Mouse (Mus musculus) neural tube, embryonic 14.5 days (tissue): ENCODE results near the gene Gigyf1. TPM values are rescaled to one million over a fixed set of nuclear protein-coding genes. Genes with fewer than 3 reads are reported as not detected.

Experiments used
- ATAC-seq: fragments of 200-750 bp; cut with Nextera tagmentation; 2 replicates; pipeline ENCODE4 v1.8.0; 2017; ENCODE audit warnings: low read depth, mild to moderate bottlenecking, moderate TSS enrichment, moderate library complexity
- H3K27ac ChIP-seq: fragments of 300-500 bp; sonication (generic); 2 replicates; pipeline ENCODE4 v1.5.1; 2014; ENCODE audit warnings: low read depth, mild to moderate bottlenecking, control low read depth, low read length, moderate library complexity, mixed read lengths
- H3K27me3 ChIP-seq: fragments of 300-500 bp; sonication (generic); 2 replicates; pipeline ENCODE4 v1.6.1; 2014; ENCODE audit warnings: low read length; ENCODE audit not compliant: control insufficient read depth, insufficient read depth
- H3K36me3 ChIP-seq: fragments of 300-500 bp; sonication (generic); 2 replicates; pipeline ENCODE4 v1.6.1; 2014; ENCODE audit warnings: low read length, mixed read lengths; ENCODE audit not compliant: control insufficient read depth, insufficient read depth
- H3K4me1 ChIP-seq: fragments of 300-500 bp; sonication (generic); 2 replicates; pipeline ENCODE4 v1.6.1; 2014; ENCODE audit warnings: low read length; ENCODE audit not compliant: control insufficient read depth, insufficient read depth
- H3K4me2 ChIP-seq: fragments of 300-500 bp; sonication (generic); 2 replicates; pipeline ENCODE4 v1.6.1; 2014; ENCODE audit warnings: mild to moderate bottlenecking, low read depth, low read length, control low read depth
- H3K4me3 ChIP-seq: fragments of 300-500 bp; sonication (generic); 2 replicates; pipeline ENCODE4 v1.5.1; 2014; ENCODE audit warnings: low read depth, low read length, control low read depth, mixed read lengths
- H3K9ac ChIP-seq: fragments of 300-500 bp; sonication (generic); replicated peaks from 2 replicates; pipeline ENCODE4 v1.6.1; 2014; ENCODE audit warnings: low read depth, mild to moderate bottlenecking, control low read depth, low read length, mixed read lengths
- H3K9me3 ChIP-seq: fragments of 300-500 bp; sonication (generic); 2 replicates; pipeline ENCODE4 v1.6.1; 2016; ENCODE audit warnings: low read length; ENCODE audit not compliant: control insufficient read depth
- whole genome bisulfite sequencing: fragments of 180-500 bp; shearing (Covaris S2); extraction: QIAGEN DNeasy Blood & Tissue Kit; methylation state at CpG from one replicate; pipeline ENCODE4 v1.1.7; 2014; 5-methylcytosine and 5-hydroxymethylcytosine counted together
- polyA plus RNA-seq: library from polyadenylated mRNA; unstranded; fragments of >200 nt; fragmentation: Nextera tagmentation; extraction: Ambion mirVana; gene quantifications from 2 replicates; pipeline ENCODE4 v1.2.1, GENCODE M21; 2014

The Gigyf1 gene
- polyA plus RNA-seq, 1 experiment from 2014 or later: 21.2 TPM

DNA sequence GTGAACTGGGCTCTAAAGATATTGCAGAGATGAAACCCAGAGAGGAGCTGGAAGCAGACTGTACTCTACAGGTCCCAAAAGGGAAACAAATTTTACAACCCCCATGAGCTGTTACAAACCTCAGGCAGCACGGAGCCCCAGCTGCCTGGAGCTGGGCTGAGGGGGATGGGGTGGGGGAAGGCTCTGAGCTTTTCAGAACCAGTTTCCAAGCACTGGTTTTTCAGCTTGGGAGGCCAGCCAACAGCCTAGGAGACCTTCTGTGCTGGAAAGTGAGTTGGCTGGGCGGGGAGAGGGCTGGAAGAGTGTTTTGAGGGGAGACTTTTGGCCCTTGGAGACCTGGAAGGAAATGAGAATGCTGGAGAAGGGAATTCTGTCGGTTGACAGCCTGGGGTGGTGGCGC lies 26.8 kb upstream of the Gigyf1 start:
- no peaks in the 10 kb centered on the region for H3K9me3 ChIP-seq
- no peak overlapping the region for H3K4me2 ChIP-seq
- WGBS: 58% methylated on average over 4 of the region's 4 CpGs
- no peak overlapping the region for H3K4me3 ChIP-seq
- H3K27me3 ChIP-seq: no peaks in the 10 kb centered on the region
- no peak overlapping the region for H3K9ac ChIP-seq
- H3K4me1 ChIP-seq: no peaks in the 10 kb centered on the region
- ATAC-seq: no peak
- H3K27ac ChIP-seq: no peak overlapping the region
- H3K36me3 ChIP-seq: no peaks in the 10 kb centered on the region

DNA sequence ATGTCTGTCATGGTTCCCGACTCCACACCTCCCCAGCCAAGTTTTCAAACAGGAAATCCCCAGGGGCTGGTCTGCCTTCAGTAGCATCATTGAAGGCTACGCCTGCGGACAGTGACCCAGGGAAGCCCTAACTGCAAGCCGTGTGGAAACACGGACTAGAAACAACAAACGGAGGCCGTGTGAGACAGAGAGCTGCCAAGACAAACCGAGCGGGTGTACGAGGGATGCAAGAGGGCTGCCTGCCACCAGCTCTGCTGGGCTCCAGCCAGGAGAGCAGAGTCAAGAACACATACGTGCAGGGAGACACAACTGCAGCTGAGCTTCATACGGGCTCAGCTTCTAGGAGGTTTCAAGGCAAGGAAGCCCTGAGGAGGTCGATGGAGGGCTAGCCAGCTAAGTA lies 24.5 kb upstream of the Gigyf1 start:
- Histone ChIP-seq H3K4me2 (no peak overlapping the region), H3K4me1 (no peaks in the 10 kb centered on the region), H3K4me3 (no peak overlapping the region), H3K27ac (no peak overlapping the region), H3K36me3 (no peaks in the 10 kb centered on the region), H3K9me3 (no peaks in the 10 kb centered on the region), H3K9ac (0 out of 2 replicates have a peak overlapping the region, but pooled peaks have one; percentile 8), H3K27me3 (no peaks in the 10 kb centered on the region)
- ATAC-seq: no peak
- WGBS: 75% methylated on average over 13 of the region's 13 CpGs

DNA sequence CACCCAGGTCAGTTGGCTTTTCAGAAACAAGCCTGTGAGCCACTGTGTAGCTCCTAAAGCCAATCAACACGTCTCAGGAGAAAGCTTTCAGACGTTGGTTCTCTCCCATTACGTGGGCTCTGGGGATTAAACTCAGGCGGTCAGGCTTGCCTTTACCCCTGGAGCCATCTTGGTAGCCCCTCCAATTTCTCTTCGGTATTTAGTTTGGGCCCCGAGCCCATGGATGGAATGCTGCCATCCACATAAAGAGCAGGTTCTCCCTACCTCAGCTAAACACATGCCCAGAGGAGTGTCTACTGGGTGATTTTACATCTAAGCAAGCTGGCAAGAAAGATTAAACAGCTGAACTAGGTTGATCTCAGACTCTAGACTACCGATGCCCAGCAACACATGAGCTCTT lies 18.2 kb upstream of the Gigyf1 start:
- no peaks in the 10 kb centered on the region for H3K36me3 ChIP-seq

DNA sequence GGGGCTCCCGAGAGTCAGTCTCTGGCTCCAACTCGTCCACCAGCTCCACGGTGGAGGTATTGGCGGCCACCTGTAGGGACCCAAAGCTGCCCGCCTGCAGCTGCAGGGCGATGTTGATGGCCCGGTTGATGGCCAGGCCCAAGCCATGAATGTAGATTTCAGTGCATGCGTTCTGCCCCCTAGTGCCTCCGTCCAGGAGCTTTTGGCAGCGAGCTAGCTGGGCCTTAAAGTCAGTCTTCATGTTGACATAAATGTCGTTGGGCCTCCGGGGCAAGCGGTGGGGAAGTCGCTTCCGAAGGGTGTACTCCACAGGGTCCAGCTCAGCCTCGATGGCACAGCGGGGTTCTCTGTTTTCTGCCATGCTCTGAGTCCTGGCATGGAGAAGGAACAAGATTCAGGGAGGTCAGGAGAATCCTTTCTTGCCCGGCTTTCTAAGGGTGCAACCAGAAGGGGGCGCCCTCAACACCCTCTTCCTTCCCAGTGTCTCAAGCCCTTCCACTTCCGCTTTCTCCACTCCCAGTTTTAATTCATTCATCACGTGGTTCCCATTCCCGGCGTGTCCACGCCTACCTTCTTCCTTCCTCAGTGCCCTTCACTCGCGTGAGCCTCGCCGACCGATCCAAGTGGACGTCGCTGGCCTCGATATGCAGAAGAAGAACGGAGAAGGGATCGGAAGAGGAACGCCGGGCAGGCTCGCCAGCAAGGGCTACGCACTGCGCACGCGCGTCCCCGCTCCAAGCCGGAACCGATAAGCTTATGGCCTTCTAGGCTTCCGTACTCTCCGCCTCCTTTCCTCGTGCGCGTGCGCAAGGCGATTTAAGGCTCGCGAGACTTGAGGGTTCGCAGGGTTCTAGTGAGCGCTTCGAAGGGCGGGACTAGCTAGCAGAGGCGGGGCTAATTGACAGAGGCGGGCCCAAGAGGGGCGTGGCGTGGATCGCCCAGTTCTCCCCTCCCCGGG lies 16.4 kb upstream of the Gigyf1 start, which contains the start of gene Pop7:
Gene Pop7, minus strand, starts transcription at position 810 of the 958 bp plus-strand sequence.
- peak; percentile 96 for ATAC-seq

More for the DNA sequence above, 18.2 kb upstream of the Gigyf1 start:
- Histone ChIP-seq H3K9me3 (no peaks in the 10 kb centered on the region), H3K27ac (no peak overlapping the region), H3K4me3 (no peak overlapping the region), H3K4me1 (peaks cover 6% of the 10 kb centered on the region; the same call in 1 of the 2 replicates), H3K27me3 (no peaks in the 10 kb centered on the region), H3K4me2 (no peak overlapping the region), H3K9ac (no peak overlapping the region)
- 92% methylated on average over 7 of the region's 7 CpGs for WGBS
- ATAC-seq: no peak

DNA sequence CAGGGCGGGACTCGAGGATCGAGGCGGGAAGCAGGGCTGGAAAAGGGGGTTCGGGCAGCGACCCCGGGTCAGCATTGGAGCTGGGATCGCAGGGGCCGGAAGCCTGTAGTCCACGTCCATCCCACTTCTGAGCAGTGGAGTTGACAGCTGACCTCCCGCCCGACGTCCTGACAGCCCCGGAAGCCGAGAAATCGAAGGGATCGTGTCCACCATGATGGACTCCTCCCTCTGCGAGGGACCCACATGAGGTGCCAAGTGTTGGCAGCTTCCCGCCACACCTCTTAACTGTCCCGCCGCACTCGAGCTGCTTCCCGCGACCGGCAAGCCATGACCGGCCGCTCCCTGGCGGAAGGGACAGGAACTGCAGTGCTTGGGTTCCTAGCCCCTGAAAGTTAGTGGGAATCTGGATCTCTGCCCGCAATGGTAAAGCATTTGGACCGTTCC lies 15.7 kb upstream of the Gigyf1 start:
- Histone ChIP-seq H3K4me3 (peak overlapping the region; percentile 53), H3K4me1 (peaks cover 6% of the 10 kb centered on the region; the same call in 1 of the 2 replicates), H3K9me3 (no peaks in the 10 kb centered on the region), H3K36me3 (no peaks in the 10 kb centered on the region), H3K4me2 (peak overlapping the region; percentile 57), H3K27ac (peak overlapping the region; percentile 93), H3K27me3 (no peaks in the 10 kb centered on the region), H3K9ac (peak overlapping the region; percentile 69)
- 0% methylated on average over 25 of the region's 30 CpGs for WGBS
- peak; percentile 83 for ATAC-seq

More for the DNA sequence above, 16.4 kb upstream of the Gigyf1 start, which contains the start of gene Pop7:
- Histone ChIP-seq H3K4me1 (peaks cover 6% of the 10 kb centered on the region; the same call in 1 of the 2 replicates), H3K9me3 (no peaks in the 10 kb centered on the region), H3K36me3 (no peaks in the 10 kb centered on the region), H3K4me3 (peak within 1 kb of the TSS; percentile 53), H3K27me3 (no peaks in the 10 kb centered on the region), H3K9ac (peak within 1 kb of the TSS; percentile 69), H3K27ac (peak within 1 kb of the TSS; percentile 93), H3K4me2 (peak within 1 kb of the TSS; percentile 73)
- 2% methylated on average over 64 of the region's 64 CpGs for WGBS

DNA sequence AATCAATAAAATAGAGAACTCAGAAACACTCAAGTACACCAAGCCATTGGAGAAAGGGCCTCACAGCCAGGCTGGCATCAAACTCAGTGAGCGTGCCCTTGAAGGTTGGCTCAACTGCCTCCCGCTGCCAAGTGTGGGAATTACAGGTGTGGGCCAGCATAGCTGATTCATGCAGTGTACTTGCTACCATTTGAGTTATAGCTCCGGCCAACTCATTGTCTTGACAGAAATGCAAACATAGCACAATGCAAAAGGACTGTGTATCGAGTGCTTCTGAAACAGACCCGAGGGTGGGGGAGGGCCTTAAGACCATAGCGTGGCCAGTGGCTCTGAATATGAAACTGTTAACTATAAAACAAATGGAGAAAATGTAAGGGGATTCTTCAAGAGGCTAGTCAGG lies 14.3 kb upstream of the Gigyf1 start:
- Histone ChIP-seq H3K4me1 (peaks cover 6% of the 10 kb centered on the region; the same call in 1 of the 2 replicates), H3K27me3 (no peaks in the 10 kb centered on the region), H3K9me3 (no peaks in the 10 kb centered on the region), H3K4me2 (no peak overlapping the region), H3K27ac (no peak overlapping the region), H3K4me3 (no peak overlapping the region), H3K9ac (no peak overlapping the region), H3K36me3 (no peaks in the 10 kb centered on the region)
- no peak for ATAC-seq
- WGBS: 89% methylated on average over 6 of the region's 6 CpGs

DNA sequence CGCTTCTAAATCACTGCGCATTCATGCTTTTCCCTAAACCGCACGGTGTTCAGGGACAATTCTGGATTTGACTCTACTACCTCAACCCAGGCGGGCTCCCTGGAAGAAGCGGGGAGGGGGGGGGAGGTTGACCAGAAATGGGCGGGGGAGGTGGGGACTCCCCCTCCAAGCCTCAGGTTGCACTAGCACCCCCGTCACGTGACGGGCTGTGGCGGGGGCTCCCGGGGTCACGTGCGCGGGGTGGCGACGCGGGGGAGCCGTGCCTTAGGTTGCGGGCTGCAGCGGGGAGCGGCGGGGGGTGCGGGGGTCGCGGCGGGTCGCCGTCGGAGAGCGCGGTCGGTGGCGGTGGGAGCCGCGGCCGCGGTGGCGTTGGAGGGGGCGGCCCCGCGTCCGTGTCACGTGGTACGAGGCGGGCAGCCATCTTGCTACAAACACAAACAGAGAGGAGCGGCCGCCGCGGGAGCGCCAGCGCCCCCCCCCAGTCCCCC lies 8.3 kb upstream of the Gigyf1 start:
- peak; percentile 75 for ATAC-seq
- Histone ChIP-seq H3K36me3 (no peaks in the 10 kb centered on the region; the same call in 1 of the 2 replicates), H3K27ac (peak overlapping the region; percentile 85), H3K4me2 (peak overlapping the region; percentile 39), H3K4me3 (peak overlapping the region; percentile 99), H3K27me3 (no peaks in the 10 kb centered on the region), H3K4me1 (peaks cover 29% of the 10 kb centered on the region), H3K9me3 (no peaks in the 10 kb centered on the region), H3K9ac (peak overlapping the region; percentile 98)
- 1% methylated on average over 41 of the region's 52 CpGs for WGBS

DNA sequence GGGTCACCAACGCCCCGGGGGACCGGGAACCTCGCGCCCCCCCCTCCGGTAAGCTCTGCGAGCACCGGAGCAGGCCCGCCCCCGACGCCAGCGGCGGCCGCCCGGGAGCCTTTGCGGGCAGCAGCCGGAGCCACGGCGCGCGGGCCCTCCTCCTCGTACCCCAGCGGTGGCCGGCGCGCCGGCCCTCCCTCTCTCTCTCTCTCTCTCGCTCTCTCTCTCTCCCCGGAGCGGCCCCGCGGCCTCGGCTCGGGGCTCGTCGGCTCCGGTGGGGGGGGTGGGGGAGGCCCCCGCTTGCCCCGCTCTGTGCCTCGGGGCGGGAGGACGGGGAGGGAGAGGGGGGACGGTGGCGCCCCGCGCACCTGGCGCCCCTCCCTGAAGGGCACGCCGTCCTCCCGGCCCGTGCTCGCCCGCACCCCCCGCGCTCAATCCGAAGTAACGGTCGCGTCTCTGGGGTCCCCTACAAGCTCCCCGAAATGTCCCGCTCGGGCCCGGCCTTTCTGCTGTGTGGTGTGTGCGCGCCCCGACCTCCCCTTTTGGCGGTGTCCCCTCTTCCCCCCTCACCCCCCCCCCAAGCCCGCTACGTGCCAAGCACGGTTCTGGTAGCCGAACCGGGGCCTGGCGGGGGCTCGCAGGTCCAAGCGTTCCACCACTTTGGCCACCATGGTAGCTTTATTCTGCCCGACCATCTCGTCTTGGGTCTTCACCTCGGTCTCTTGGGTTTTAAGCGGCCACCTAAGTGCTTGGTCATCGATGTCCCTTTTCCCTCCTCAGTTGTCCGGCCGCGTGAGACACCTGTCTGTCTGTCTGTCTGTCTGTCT lies 7.6 kb upstream of the Gigyf1 start:
- Histone ChIP-seq H3K27me3 (no peaks in the 10 kb centered on the region), H3K9me3 (no peaks in the 10 kb centered on the region), H3K36me3 (no peaks in the 10 kb centered on the region; the same call in 1 of the 2 replicates), H3K4me3 (peak overlapping the region; percentile 99), H3K27ac (peak overlapping the region; percentile 85), H3K9ac (peak overlapping the region; percentile 98), H3K4me2 (peak overlapping the region; percentile 95), H3K4me1 (peaks cover 32% of the 10 kb centered on the region)
- WGBS: under 1% methylated on average over 27 of the region's 83 CpGs
- ATAC-seq: peak; percentile 32
